Mouse (Mus musculus) forebrain, embryonic 14.5 days (tissue): Measurements from ENCODE around the gene Fgfr2. TPM values are rescaled to one million over a fixed set of nuclear protein-coding genes. Genes with fewer than 3 reads are reported as not detected.

Experiments used
- ATAC-seq: fragments of 200-750 bp; cut with Nextera tagmentation; 2 replicates; pipeline ENCODE4 v1.8.0; 2017; ENCODE audit warnings: mild to moderate bottlenecking, moderate library complexity
- DNase-seq: peaks from one replicate; pipeline ENCODE4 v3.0.0-alpha.2; 2015; ENCODE audit warnings: low spot score
- H3K27ac ChIP-seq: fragments of 300-500 bp; sonication (generic); 2 replicates; pipeline ENCODE4 v1.5.1; 2014; ENCODE audit warnings: low read depth, mild to moderate bottlenecking, control low read depth, low read length, moderate library complexity
- H3K27me3 ChIP-seq: fragments of 300-500 bp; sonication (generic); replicated peaks from 2 replicates; pipeline ENCODE4 v1.6.1; 2014; ENCODE audit warnings: low read length, control low read depth, mixed read lengths; ENCODE audit not compliant: control insufficient read depth, insufficient read depth
- H3K36me3 ChIP-seq: fragments of 300-500 bp; sonication (generic); 2 replicates; pipeline ENCODE4 v1.6.1; 2014; ENCODE audit warnings: low read length, control low read depth; ENCODE audit not compliant: control insufficient read depth, insufficient read depth
- H3K4me1 ChIP-seq: fragments of 300-500 bp; sonication (generic); 2 replicates; pipeline ENCODE4 v1.6.1; 2014; ENCODE audit warnings: antibody characterized with exemption, low read length, control low read depth; ENCODE audit not compliant: control insufficient read depth, insufficient read depth
- H3K4me2 ChIP-seq: fragments of 300-500 bp; sonication (generic); 2 replicates; pipeline ENCODE4 v1.6.1; 2014; ENCODE audit warnings: mild to moderate bottlenecking, control low read depth, low read length
- H3K4me3 ChIP-seq: fragments of 300-500 bp; sonication (generic); 2 replicates; pipeline ENCODE4 v1.5.1; 2014; ENCODE audit warnings: low read depth, low read length, control low read depth
- H3K9ac ChIP-seq: fragments of 300-500 bp; sonication (generic); 2 replicates; pipeline ENCODE4 v1.6.1; 2014; ENCODE audit warnings: mild to moderate bottlenecking, low read length, control low read depth, moderate library complexity
- H3K9me3 ChIP-seq: fragments of 300-500 bp; sonication (generic); replicated peaks from 2 replicates; pipeline ENCODE4 v1.6.1; 2016; ENCODE audit warnings: low read length, control low read depth, mixed read lengths; ENCODE audit not compliant: control insufficient read depth
- WGBS: fragments of 180-500 bp; shearing (Covaris S2); extraction: QIAGEN DNeasy Blood & Tissue Kit; methylation state at CpG from one replicate; pipeline ENCODE4 v1.1.7; 2014; 5-methylcytosine and 5-hydroxymethylcytosine counted together
- polyA plus RNA-seq: library from polyadenylated mRNA; unstranded; fragments of >200 nt; fragmentation: Nextera tagmentation; extraction: Ambion mirVana; gene quantifications from 2 replicates; pipeline ENCODE4 v1.2.1, GENCODE M21; 2014

The Fgfr2 gene
- polyA plus RNA-seq, 1 experiment from 2014 or later: 35.9 TPM

DNA sequence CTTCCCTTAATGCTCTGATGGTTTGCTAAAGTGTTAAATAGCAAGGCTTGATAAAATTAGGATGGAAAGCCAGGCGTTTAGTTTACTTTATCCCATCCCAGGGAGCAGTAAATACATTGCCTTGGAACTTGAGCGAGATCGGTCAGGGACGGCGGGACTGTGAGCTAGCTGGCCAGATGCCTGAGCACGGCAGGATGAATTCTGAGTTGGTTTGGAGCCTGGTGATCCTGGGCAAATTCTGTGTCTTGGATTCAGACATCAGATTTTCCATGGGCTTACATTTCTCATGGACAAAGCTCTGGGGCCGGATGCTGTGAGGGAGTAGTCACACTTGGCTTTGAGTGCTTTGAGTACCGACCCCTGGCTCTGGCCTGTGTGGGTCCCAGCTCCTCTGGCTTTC is 2182.4 kb downstream of the Fgfr2 start:
- Histone ChIP-seq H3K9ac (no peak overlapping the region), H3K4me2 (no peak overlapping the region), H3K9me3 (no peaks in the 10 kb centered on the region), H3K27ac (no peak overlapping the region), H3K27me3 (peaks cover 29% of the 10 kb centered on the region), H3K4me1 (peaks cover under 1% of the 10 kb centered on the region; the same call in 1 of the 2 replicates), H3K36me3 (no peaks in the 10 kb centered on the region), H3K4me3 (no peak overlapping the region)
- 83% methylated on average over 8 of the region's 8 CpGs for WGBS
- DNase-seq (no peak), ATAC-seq (no peak)

DNA sequence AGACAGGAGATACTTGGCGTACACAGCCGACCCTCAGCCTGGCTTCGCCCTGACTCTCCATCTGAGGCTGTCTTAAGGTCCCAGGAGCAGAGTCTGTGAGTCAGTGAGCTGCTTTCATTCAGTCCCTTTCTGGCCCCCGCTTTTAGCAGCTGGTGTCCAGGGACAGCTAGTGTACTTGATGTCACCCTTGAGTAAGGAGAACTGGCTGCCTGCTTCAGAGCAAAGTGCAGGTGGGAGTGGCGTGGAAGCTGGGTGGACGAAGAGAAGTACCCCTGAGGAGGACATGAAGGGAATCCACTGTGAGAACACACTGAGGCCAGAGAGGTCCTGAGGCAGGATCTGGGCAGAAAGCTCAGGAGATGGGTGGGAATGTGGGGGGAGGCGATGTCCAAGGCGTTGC is 2184.3 kb downstream of the Fgfr2 start:
- ATAC-seq (no peak), DNase-seq (no peak)
- peaks cover 3% of the 10 kb centered on the region; the same call in 1 of the 2 replicates for H3K4me1 ChIP-seq
- no peak overlapping the region for H3K27ac ChIP-seq
- WGBS: 89% methylated on average over 8 of the region's 8 CpGs
- no peaks in the 10 kb centered on the region for H3K36me3 ChIP-seq
- no peak overlapping the region for H3K4me2 ChIP-seq
- no peak overlapping the region for H3K4me3 ChIP-seq
- H3K9me3 ChIP-seq: no peaks in the 10 kb centered on the region
- peaks cover 43% of the 10 kb centered on the region for H3K27me3 ChIP-seq
- H3K9ac ChIP-seq: no peak overlapping the region

DNA sequence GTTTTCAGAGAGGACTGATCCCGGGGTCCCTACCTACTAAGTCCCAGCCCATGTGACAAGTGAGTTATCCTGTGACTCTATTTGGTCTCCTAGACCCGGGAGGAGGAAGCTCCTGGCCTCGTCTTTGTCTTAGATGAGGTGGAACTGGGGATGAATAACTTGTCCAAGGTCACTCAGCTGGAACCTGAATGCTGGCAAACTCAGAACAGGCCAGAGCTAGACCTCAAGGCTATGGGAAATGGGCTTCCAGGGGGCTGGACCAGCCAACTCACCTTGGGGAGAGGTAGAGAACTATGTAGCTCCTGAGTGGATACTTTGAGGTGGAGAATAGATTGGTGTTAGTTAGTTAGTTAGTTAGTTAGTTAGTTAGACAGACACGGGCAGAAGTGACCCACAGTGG is 2185.1 kb downstream of the Fgfr2 start:
- peaks cover 48% of the 10 kb centered on the region for H3K27me3 ChIP-seq
- no peak for DNase-seq
- no peaks in the 10 kb centered on the region for H3K9me3 ChIP-seq
- no peak overlapping the region for H3K9ac ChIP-seq
- no peaks in the 10 kb centered on the region for H3K36me3 ChIP-seq
- H3K4me3 ChIP-seq: no peak overlapping the region
- H3K27ac ChIP-seq: no peak overlapping the region
- 64% methylated on average over 4 of the region's 4 CpGs for WGBS
- peak overlapping the region; percentile 10; the same call in 1 of the 2 replicates for H3K4me2 ChIP-seq
- H3K4me1 ChIP-seq: peaks cover 3% of the 10 kb centered on the region; the same call in 1 of the 2 replicates
- no peak for ATAC-seq

DNA sequence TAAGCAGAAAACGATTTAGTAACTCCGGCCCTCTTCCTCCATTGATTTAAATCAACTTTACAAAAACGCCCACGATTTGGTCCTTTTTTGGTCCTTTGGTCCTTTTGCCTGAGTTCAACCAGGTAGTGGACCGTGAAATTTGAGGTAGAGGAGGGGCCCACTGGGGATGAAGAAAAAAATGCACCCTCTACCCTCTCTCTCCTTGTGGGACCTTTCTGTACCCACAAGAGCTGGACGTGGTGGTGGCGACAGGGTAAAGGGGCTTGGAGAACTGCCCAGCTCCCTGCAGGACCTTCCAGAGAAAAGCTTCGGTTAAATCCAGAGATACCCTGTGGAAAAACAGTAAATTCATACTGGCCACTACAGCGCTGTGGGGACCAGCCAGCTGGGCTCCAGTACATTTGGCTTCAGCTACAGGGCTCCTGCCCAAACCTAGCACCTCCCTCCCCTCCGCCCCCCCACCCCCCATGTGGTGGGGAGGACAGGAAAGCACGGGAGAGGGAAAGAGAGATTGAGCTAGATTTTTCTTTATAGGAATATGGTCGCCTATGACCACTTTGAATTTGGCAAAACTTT is 2185.8 kb downstream of the Fgfr2 start:
- no peak overlapping the region for H3K27ac ChIP-seq
- H3K4me2 ChIP-seq: peak overlapping the region; percentile 68
- WGBS: 29% methylated on average over 12 of the region's 12 CpGs
- ATAC-seq: no peak
- no peaks in the 10 kb centered on the region for H3K9me3 ChIP-seq
- H3K4me3 ChIP-seq: peak overlapping the region; percentile 50; the same call in 1 of the 2 replicates
- no peak overlapping the region for H3K9ac ChIP-seq
- peaks cover 3% of the 10 kb centered on the region; the same call in 1 of the 2 replicates for H3K4me1 ChIP-seq
- no peak for DNase-seq
- peaks cover 48% of the 10 kb centered on the region for H3K27me3 ChIP-seq
- no peaks in the 10 kb centered on the region for H3K36me3 ChIP-seq

DNA sequence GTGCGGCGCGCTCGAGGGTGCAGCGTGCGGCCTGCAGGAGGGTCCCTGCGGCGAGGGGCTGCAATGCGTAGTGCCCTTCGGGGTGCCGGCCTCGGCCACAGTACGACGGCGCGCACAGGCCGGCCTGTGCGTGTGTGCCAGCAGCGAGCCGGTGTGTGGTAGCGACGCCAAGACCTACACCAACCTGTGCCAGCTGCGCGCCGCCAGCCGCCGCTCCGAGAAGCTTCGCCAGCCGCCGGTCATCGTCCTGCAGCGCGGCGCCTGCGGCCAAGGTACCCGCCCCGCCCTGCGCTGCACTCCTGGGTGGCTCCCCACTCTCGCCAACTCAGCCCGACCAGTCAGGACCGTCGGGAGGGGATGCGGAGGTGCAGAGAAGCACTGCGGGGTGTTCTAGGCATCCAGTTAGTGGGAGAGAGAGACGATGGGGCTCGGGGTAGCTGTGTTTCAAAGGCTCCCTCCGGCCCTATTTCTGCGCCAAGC is 2186.6 kb downstream of the Fgfr2 start:
- peak overlapping the region; percentile 50 for H3K4me3 ChIP-seq
- ATAC-seq (peak; percentile 52; the same call in 1 of the 2 replicates), DNase-seq (peak; percentile 16)
- 1% methylated on average over 40 of the region's 49 CpGs for WGBS
- H3K36me3 ChIP-seq: no peaks in the 10 kb centered on the region
- H3K4me2 ChIP-seq: peak overlapping the region; percentile 68
- H3K4me1 ChIP-seq: peaks cover 3% of the 10 kb centered on the region; the same call in 1 of the 2 replicates
- no peaks in the 10 kb centered on the region for H3K9me3 ChIP-seq
- peaks cover 48% of the 10 kb centered on the region for H3K27me3 ChIP-seq
- no peak overlapping the region for H3K27ac ChIP-seq
- H3K9ac ChIP-seq: peak overlapping the region; percentile 59

DNA sequence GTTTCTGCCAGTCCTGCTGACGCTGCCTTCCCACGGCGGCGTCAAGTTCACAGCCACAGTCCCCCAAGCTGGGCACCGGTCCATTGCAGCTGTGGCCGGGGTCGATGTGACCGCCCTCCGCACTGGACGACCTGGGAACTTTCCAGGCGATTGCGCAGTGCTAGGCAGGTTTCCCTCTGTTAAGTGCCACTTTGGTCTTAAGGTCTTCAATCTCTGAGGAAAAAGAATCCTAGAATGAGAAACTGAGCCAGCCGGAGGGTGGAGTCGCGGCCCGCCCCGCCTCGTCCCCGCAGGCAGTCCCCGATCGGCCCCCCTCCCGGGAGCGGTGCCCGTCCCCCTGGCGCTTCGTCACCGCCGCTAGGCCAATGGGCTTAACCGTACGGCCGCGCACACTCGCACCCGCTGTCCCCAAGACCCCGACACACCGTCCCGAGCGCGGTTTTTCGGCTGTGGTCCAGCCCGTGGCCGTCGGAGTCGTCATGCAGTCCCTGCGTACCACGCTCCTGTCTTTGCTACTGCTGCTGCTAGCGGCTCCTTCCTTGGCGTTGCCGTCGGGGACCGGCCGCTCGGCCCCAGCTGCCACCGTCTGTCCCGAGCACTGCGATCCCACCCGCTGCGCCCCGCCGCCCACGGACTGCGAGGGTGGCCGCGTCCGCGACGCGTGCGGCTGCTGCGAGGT is 2187.2 kb downstream of the Fgfr2 start, which contains the start of gene Htra1:
Gene Htra1, plus strand, starts transcription at position 319 of the 679 bp plus-strand sequence.
- Histone ChIP-seq H3K4me3 (peak within 1 kb of the TSS; percentile 50), H3K4me2 (peak within 1 kb of the TSS; percentile 68), H3K9me3 (no peaks in the 10 kb centered on the region), H3K4me1 (peaks cover 3% of the 10 kb centered on the region; the same call in 1 of the 2 replicates), H3K27ac (no peak within 1 kb of the TSS), H3K36me3 (no peaks in the 10 kb centered on the region), H3K27me3 (peaks cover 48% of the 10 kb centered on the region), H3K9ac (peak within 1 kb of the TSS; percentile 59)
- peak; percentile 66 for DNase-seq
- under 1% methylated on average over 70 of the region's 70 CpGs for WGBS
- ATAC-seq: peak; percentile 95

DNA sequence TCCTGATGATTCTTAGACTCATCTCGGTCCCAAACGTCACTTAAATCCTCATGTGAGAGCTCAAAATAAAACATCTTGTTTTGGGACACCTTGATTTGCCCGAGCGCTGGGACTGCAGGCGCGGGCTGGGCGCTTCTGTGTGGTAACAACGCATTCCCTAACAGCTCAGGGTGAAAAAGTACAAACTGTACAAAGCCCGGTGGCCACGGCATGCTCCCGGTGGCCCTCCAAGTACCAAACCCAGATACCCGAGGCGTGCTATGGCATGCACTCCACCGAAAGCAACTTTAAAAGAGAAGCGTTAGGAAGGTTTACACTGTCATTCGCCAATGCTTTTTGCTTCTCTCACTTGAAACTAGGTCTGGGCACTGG is 2187.7 kb downstream of the Fgfr2 start:
- 9% methylated on average over 16 of the region's 16 CpGs for WGBS
- Histone ChIP-seq H3K4me3 (peak overlapping the region; percentile 50), H3K4me2 (peak overlapping the region; percentile 68), H3K4me1 (peaks cover 3% of the 10 kb centered on the region; the same call in 1 of the 2 replicates), H3K9ac (peak overlapping the region; percentile 59; the same call in 1 of the 2 replicates), H3K36me3 (no peaks in the 10 kb centered on the region), H3K27ac (no peak overlapping the region), H3K27me3 (peaks cover 48% of the 10 kb centered on the region), H3K9me3 (no peaks in the 10 kb centered on the region)
- DNase-seq: no peak
- peak; percentile 5; the same call in 1 of the 2 replicates for ATAC-seq

DNA sequence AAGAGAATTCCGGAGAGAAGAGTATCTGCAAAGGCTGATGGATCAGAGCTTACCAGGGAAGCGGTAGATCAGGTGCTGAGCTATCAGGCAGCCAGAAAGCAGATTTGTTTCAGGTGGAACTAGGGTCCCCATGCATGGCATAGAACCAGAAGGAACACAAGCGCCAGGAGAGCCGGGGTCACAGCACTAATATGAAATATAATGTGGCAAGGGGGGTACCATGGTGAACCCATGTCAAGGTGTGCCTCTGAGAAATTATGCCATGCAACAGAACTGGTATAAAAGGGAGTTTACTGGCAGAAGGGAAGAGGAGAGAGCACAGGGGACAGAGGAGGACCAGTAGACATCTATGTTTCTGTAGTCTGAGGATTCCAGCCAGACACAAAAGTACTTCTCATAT is 2188.5 kb downstream of the Fgfr2 start:
- H3K36me3 ChIP-seq: no peaks in the 10 kb centered on the region
- ATAC-seq: no peak
- H3K9me3 ChIP-seq: no peaks in the 10 kb centered on the region
- H3K27ac ChIP-seq: no peak overlapping the region
- no peak overlapping the region for H3K4me3 ChIP-seq
- WGBS: 83% methylated on average over 4 of the region's 4 CpGs
- no peak overlapping the region for H3K4me2 ChIP-seq
- no peak overlapping the region for H3K9ac ChIP-seq
- H3K27me3 ChIP-seq: peaks cover 48% of the 10 kb centered on the region
- no peak for DNase-seq
- peaks cover 3% of the 10 kb centered on the region; the same call in 1 of the 2 replicates for H3K4me1 ChIP-seq

DNA sequence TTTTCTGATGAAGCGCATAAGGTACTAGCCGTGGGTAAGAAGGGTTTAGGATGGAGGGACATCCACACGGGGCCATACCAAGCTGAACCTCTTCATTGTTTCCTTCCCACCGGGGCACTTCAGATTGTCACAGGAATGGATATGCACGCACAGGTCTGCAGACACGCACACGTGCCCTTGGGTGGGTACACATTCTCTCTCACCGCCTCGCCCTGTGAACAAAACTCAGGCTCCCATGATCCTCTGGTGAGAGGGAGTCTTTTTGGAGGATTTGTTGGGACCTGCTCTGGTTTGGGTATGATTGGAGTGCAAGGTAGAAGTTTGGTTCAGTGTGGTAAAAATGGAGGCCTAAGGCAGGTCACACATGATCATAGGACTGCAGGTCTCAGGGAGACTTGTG is 2190.2 kb downstream of the Fgfr2 start:
- WGBS: 87% methylated on average over 9 of the region's 9 CpGs
- Histone ChIP-seq H3K36me3 (no peaks in the 10 kb centered on the region), H3K9me3 (no peaks in the 10 kb centered on the region), H3K27me3 (peaks cover 41% of the 10 kb centered on the region), H3K4me2 (no peak overlapping the region), H3K9ac (no peak overlapping the region), H3K4me3 (no peak overlapping the region), H3K4me1 (peaks cover 3% of the 10 kb centered on the region; the same call in 1 of the 2 replicates), H3K27ac (no peak overlapping the region)
- no peak for ATAC-seq
- no peak for DNase-seq
